ENCODE assay signal across 26 mouse cellular contexts in the genomic region with DNA sequence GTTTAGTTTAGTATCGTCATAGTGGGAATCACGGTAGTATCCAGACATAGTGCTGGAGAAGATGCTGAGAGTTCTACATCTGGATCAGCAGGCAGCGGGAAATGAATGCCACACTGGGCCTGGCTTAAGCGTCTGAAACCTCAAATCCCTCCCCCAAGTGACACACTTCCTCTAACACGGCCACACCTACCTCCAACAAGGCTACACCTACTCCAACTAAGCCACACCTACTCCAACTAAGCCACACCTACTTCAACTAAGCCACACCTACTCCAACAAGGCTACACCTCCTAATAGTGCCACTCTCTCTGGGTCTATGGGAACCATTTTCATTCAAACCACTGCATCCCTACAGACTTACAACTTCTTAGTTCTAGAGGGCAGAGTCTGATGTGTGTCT. TPM values are rescaled to one million over a fixed set of nuclear protein-coding genes. Genes with fewer than 3 reads are reported as not detected.
DNase-seq lines count a peak whose midpoint lies in the region; ATAC-seq lines count a peak whose summit lies in the region.
"Had no signal": no experiment of that assay in that cellular context is flagged by ENCODE, and none has a peak within 500 bp of the region (broad histone marks: within the 10 kb centered on the region; RNA-seq: fewer than 3 reads in every experiment).

No protein-coding gene starts in this region.

- H3K27me3 ChIP-seq in forebrain, embryonic 10.5 days (ENCODE audit: poor library complexity, severe bottlenecking), result peaks cover 22% of the 10 kb centered on the region
- H3K27me3 ChIP-seq in forebrain, embryonic 11.5 days (ENCODE audit: control insufficient read depth, insufficient read depth, low read length), result no peaks in the 10 kb centered on the region
- peaks cover 23% of the 10 kb centered on the region; the same call in 1 of the 2 replicates for H3K27me3 ChIP-seq in hindbrain, embryonic 12.5 days
- H3K27me3 ChIP-seq in hindbrain, embryonic 14.5 days (ENCODE audit: control insufficient read depth, insufficient read depth, low read length), result no peaks in the 10 kb centered on the region
- no peaks in the 10 kb centered on the region for H3K27me3 ChIP-seq in forebrain, embryonic 15.5 days
- H3K27me3 ChIP-seq: embryonic facial prominence, embryonic 13.5 days; liver, embryonic 15.5 days; lung, embryonic 15.5 days; neural tube, embryonic 13.5 days had no signal

- peaks cover 31% of the 10 kb centered on the region for H3K4me1 ChIP-seq in forebrain, embryonic 10.5 days
- H3K4me1 ChIP-seq in forebrain, embryonic 11.5 days (replicated peaks; ENCODE audit: control insufficient read depth, insufficient read depth, low read length), result peaks cover 5% of the 10 kb centered on the region; the same call in 1 of the 2 replicates
- peaks cover 17% of the 10 kb centered on the region for H3K4me1 ChIP-seq in hindbrain, embryonic 12.5 days
- H3K4me1 ChIP-seq in hindbrain, embryonic 14.5 days (replicated peaks; ENCODE audit: control insufficient read depth, insufficient read depth, low read length), result peaks cover 6% of the 10 kb centered on the region; the same call in 1 of the 2 replicates
- H3K4me1 ChIP-seq in forebrain, embryonic 15.5 days, result peaks cover 15% of the 10 kb centered on the region
- H3K4me1 ChIP-seq: megakaryocyte, embryonic 14.5 days had no signal

- H3K4me2 ChIP-seq in forebrain, embryonic 11.5 days (ENCODE audit: low read depth, low read length, severe bottlenecking), result no peak overlapping the region
- no peak overlapping the region for H3K4me2 ChIP-seq in hindbrain, embryonic 12.5 days (replicated peaks)
- no peak overlapping the region for H3K4me2 ChIP-seq in hindbrain, embryonic 14.5 days (replicated peaks)
- H3K4me2 ChIP-seq in forebrain, embryonic 15.5 days (replicated peaks), result no peak overlapping the region

- no peak overlapping the region for H3K9ac ChIP-seq in forebrain, embryonic 11.5 days (ENCODE audit: low read length)
- no peak overlapping the region for H3K9ac ChIP-seq in hindbrain, embryonic 12.5 days
- no peak overlapping the region for H3K9ac ChIP-seq in hindbrain, embryonic 14.5 days
- no peak overlapping the region for H3K9ac ChIP-seq in forebrain, embryonic 15.5 days (replicated peaks)
- H3K9ac ChIP-seq: embryonic facial prominence, embryonic 13.5 days; liver, embryonic 15.5 days; lung, embryonic 15.5 days had no signal

- no peak for DNase-seq in forebrain, embryonic 10.5 days (ENCODE audit: extremely low spot score, low spot score)
- DNase-seq in forebrain, embryonic 11.5 days (ENCODE audit: low spot score), result no peak
- DNase-seq in hindbrain, embryonic 14.5 days (ENCODE audit: low spot score), result no peak
- peak; percentile 3 for DNase-seq in 3T3-L1 (ENCODE audit: low read depth, low spot score)
- DNase-seq in urinary bladder, postnatal 14 days (ENCODE audit: low spot score), result no peak
- DNase-seq in T-cell, adult 2 months (ENCODE audit: low spot score), result no peak
- DNase-seq: adrenal gland, postnatal 10 days; cerebellum, adult 8-10 months; cerebellum, postnatal 36 days; embryo, embryonic 11 days; gastrocnemius, adult 2 months; kidney, adult 9 months; kidney, postnatal 14 days; left cerebral cortex, postnatal 4 days; liver; right cerebral cortex, adult 18-20 months; right cerebral cortex, postnatal 4 days had no signal

- ATAC-seq in forebrain, embryonic 11.5 days (replicated peaks; ENCODE audit: low FRiP score), result no peak; the same call in 1 of the 2 replicates
- ATAC-seq in hindbrain, embryonic 12.5 days (ENCODE audit: low FRiP score), result no peak
- no peak for ATAC-seq in hindbrain, embryonic 14.5 days (ENCODE audit: low FRiP score)
- 0 out of 2 replicates have a peak, but pooled peaks have one; percentile 5 for ATAC-seq in forebrain, embryonic 15.5 days (replicated peaks)
- ATAC-seq: Patski had no signal

- WGBS in forebrain, embryonic 10.5 days, result 93% methylated on average over 5 of the region's 5 CpGs
- WGBS in forebrain, embryonic 11.5 days, result 95% methylated on average over 5 of the region's 5 CpGs
- WGBS in hindbrain, embryonic 12.5 days, result 94% methylated on average over 5 of the region's 5 CpGs
- WGBS in hindbrain, embryonic 14.5 days, result 95% methylated on average over 5 of the region's 5 CpGs
- 90% methylated on average over 5 of the region's 5 CpGs for WGBS in forebrain, embryonic 15.5 days

- H3K9me3 ChIP-seq in forebrain, embryonic 10.5 days, result no peaks in the 10 kb centered on the region
- H3K9me3 ChIP-seq in forebrain, embryonic 11.5 days (ENCODE audit: control insufficient read depth, low read length), result no peaks in the 10 kb centered on the region
- H3K9me3 ChIP-seq in hindbrain, embryonic 12.5 days (replicated peaks), result no peaks in the 10 kb centered on the region
- no peaks in the 10 kb centered on the region for H3K9me3 ChIP-seq in hindbrain, embryonic 14.5 days (ENCODE audit: control insufficient read depth, low read length)
- H3K9me3 ChIP-seq in forebrain, embryonic 15.5 days, result no peaks in the 10 kb centered on the region
- H3K9me3 ChIP-seq: embryonic facial prominence, embryonic 13.5 days; liver, embryonic 15.5 days; lung, embryonic 15.5 days; neural tube, embryonic 13.5 days had no signal

- no peak overlapping the region for H3K4me3 ChIP-seq in forebrain, embryonic 10.5 days
- H3K4me3 ChIP-seq in forebrain, embryonic 11.5 days (ENCODE audit: low read depth, low read length), result no peak overlapping the region
- no peak overlapping the region for H3K4me3 ChIP-seq in hindbrain, embryonic 12.5 days
- no peak overlapping the region for H3K4me3 ChIP-seq in hindbrain, embryonic 14.5 days (replicated peaks; ENCODE audit: low read length)
- H3K4me3 ChIP-seq in forebrain, embryonic 15.5 days, result no peak overlapping the region
- H3K4me3 ChIP-seq: erythroblast, embryonic 14.5 days; gastrocnemius, adult 2 months; liver, embryonic 15.5 days; lung, embryonic 15.5 days; megakaryocyte, embryonic 14.5 days; neural tube, embryonic 13.5 days had no signal

- H3K36me3 ChIP-seq in forebrain, embryonic 10.5 days (replicated peaks), result no peaks in the 10 kb centered on the region
- H3K36me3 ChIP-seq in forebrain, embryonic 11.5 days (ENCODE audit: control insufficient read depth, insufficient read depth, low read length), result no peaks in the 10 kb centered on the region
- no peaks in the 10 kb centered on the region for H3K36me3 ChIP-seq in hindbrain, embryonic 12.5 days
- H3K36me3 ChIP-seq in hindbrain, embryonic 14.5 days (replicated peaks; ENCODE audit: control insufficient read depth, insufficient read depth), result no peaks in the 10 kb centered on the region
- H3K36me3 ChIP-seq in forebrain, embryonic 15.5 days, result no peaks in the 10 kb centered on the region
- H3K36me3 ChIP-seq: embryonic facial prominence, embryonic 13.5 days; liver, embryonic 15.5 days; lung, embryonic 15.5 days; neural tube, embryonic 13.5 days had no signal

- H3K27ac ChIP-seq in forebrain, embryonic 10.5 days, result peak overlapping the region; percentile 82; the same call in 1 of the 2 replicates
- no peak overlapping the region for H3K27ac ChIP-seq in forebrain, embryonic 11.5 days (ENCODE audit: low read depth, low read length)
- H3K27ac ChIP-seq in hindbrain, embryonic 12.5 days, result peak overlapping the region; percentile 25; the same call in 1 of the 2 replicates
- H3K27ac ChIP-seq in hindbrain, embryonic 14.5 days, result no peak overlapping the region
- H3K27ac ChIP-seq in forebrain, embryonic 15.5 days (replicated peaks), result no peak overlapping the region
- H3K27ac ChIP-seq: embryonic facial prominence, embryonic 13.5 days; gastrocnemius, adult 2 months; liver, embryonic 15.5 days; lung, embryonic 15.5 days had no signal

RNA-seq across cellular contexts. Expression of gene Unc5b, which starts 53.4 kb away (rescaled TPM):
- polyA plus RNA-seq in forebrain, embryonic 10.5 days (2016; fragmentation: Nextera tagmentation; extraction: Ambion mirVana), result 3.2 and 3.4 TPM in 2 replicates
- 4.0 TPM in 2 replicates for polyA plus RNA-seq in forebrain, embryonic 11.5 days (2014; fragmentation: Nextera tagmentation; extraction: Ambion mirVana)
- polyA plus RNA-seq in hindbrain, embryonic 12.5 days (2016; fragmentation: Nextera tagmentation; extraction: Ambion mirVana), result 3.4 and 4.3 TPM in 2 replicates
- polyA plus RNA-seq in hindbrain, embryonic 14.5 days (2014; fragmentation: Nextera tagmentation; extraction: Ambion mirVana), result 2.8 and 2.9 TPM in 2 replicates
- polyA plus RNA-seq in forebrain, embryonic 15.5 days (2015; fragmentation: Nextera tagmentation; extraction: Ambion mirVana), result 2.8 and 3.0 TPM in 2 replicates
- polyA plus RNA-seq: erythroblast, embryonic 14.5 days had no signal

Comparison
In these comparisons a context has a peak if more than half of its experiments do, and no peak if none do; other contexts are left out.
1. H3K27ac ChIP-seq: peak in forebrain, embryonic 10.5 days (single experiment) and hindbrain, embryonic 12.5 days (single experiment); none in forebrain, embryonic 11.5 days (single experiment), hindbrain, embryonic 14.5 days (single experiment) and forebrain, embryonic 15.5 days (single experiment).